Mouse (Mus musculus) ES-Bruce4 (cell line): Measurements from ENCODE around the gene Klc3. TPM values are rescaled to one million over a fixed set of nuclear protein-coding genes. Genes with fewer than 3 reads are reported as not detected.

Source experiments
- H3K27ac ChIP-seq: 2 replicates; pipeline ENCODE4 v1.5.1; 2012; ENCODE audit warnings: low read length, inconsistent platforms; ENCODE audit not compliant: insufficient read depth
- H3K27me3 ChIP-seq: 2 replicates; pipeline ENCODE4 v1.6.1; 2012; ENCODE audit warnings: mild to moderate bottlenecking, low read length, inconsistent platforms; ENCODE audit not compliant: control insufficient read depth, poor library complexity, insufficient read depth, severe bottlenecking
- H3K36me3 ChIP-seq: 2 replicates; pipeline ENCODE4 v1.6.1; 2012; ENCODE audit warnings: inconsistent platforms, mild to moderate bottlenecking, low read length, moderate library complexity; ENCODE audit not compliant: control insufficient read depth, poor library complexity, insufficient read depth, severe bottlenecking
- H3K4me1 ChIP-seq: one replicate; pipeline ENCODE4 v1.8.1; 2011; ENCODE audit warnings: low read length; ENCODE audit not compliant: control insufficient read depth, insufficient read depth
- H3K4me3 ChIP-seq: 2 replicates; pipeline ENCODE4 v1.5.1; 2011; ENCODE audit warnings: low read depth, mild to moderate bottlenecking, low read length
- H3K9ac ChIP-seq: 2 replicates; pipeline ENCODE4 v1.6.1; 2012; ENCODE audit warnings: low read depth, mild to moderate bottlenecking, inconsistent platforms; ENCODE audit not compliant: poor library complexity, severe bottlenecking
- H3K9me3 ChIP-seq: replicated peaks from 2 replicates; pipeline ENCODE4 v1.6.1; 2012; ENCODE audit warnings: mild to moderate bottlenecking, low read length, inconsistent platforms; ENCODE audit not compliant: control insufficient read depth, poor library complexity, insufficient read depth, severe bottlenecking
- CTCF ChIP-seq: IDR thresholded peaks from one replicate; pipeline ENCODE4 v1.8.1; 2011; ENCODE audit warnings: low read depth, low read length
- EP300 ChIP-seq: IDR thresholded peaks from 2 replicates; pipeline ENCODE4 v1.6.1; 2011; ENCODE audit warnings: low read depth, low read length; ENCODE audit not compliant: insufficient read depth
- POLR2A ChIP-seq: IDR thresholded peaks from one replicate; pipeline ENCODE4 v1.8.1; 2011; ENCODE audit warnings: low read length; ENCODE audit not compliant: insufficient read depth
- polyA plus RNA-seq: library from polyadenylated mRNA; stranded (reverse); fragments of >200 nt; gene quantifications from 2 replicates; pipeline ENCODE4 v1.2.4, GENCODE M21; 2011; ENCODE audit warnings: low read depth; ENCODE audit not compliant: missing spikeins, insufficient read depth, insufficient read length

Gene Klc3
- polyA plus RNA-seq, 1 experiment = 17.6 TPM

- peak within 1 kb of the TSS; percentile 68 for H3K9ac ChIP-seq
- peak within 1 kb of the TSS; percentile 92 for H3K4me3 ChIP-seq
- H3K4me1 ChIP-seq = no peaks in the 10 kb centered on the region
- H3K9me3 ChIP-seq = no peaks in the 10 kb centered on the region; the same call in 1 of the 2 replicates
- TF ChIP-seq EP300 (no peak), CTCF (no peak), POLR2A (no peak)
- H3K36me3 ChIP-seq = no peaks in the 10 kb centered on the region
- no peaks in the 10 kb centered on the region for H3K27me3 ChIP-seq
- no peak within 1 kb of the TSS for H3K27ac ChIP-seq
Observed at GRCm38 (mm10) chr7:19404476-19404875, 572 bp upstream of the Klc3 start, which contains the start of gene Ckm. Ckm (plus strand) TSS chr7:19404776.

- Histone ChIP-seq H3K4me3 (no peak overlapping the region), H3K9me3 (no peaks in the 10 kb centered on the region; the same call in 1 of the 2 replicates), H3K9ac (no peak overlapping the region), H3K36me3 (no peaks in the 10 kb centered on the region), H3K4me1 (no peaks in the 10 kb centered on the region), H3K27ac (no peak overlapping the region), H3K27me3 (no peaks in the 10 kb centered on the region)
- TF ChIP-seq EP300 = no peak
Observed at GRCm38 (mm10) chr7:19402535-19403112, 1.3 kb downstream of the Klc3 start.

- Histone ChIP-seq H3K27ac (no peak overlapping the region), H3K27me3 (no peaks in the 10 kb centered on the region), H3K4me1 (no peaks in the 10 kb centered on the region)
Observed at GRCm38 (mm10) chr7:19400946-19401345, 3.0 kb downstream of the Klc3 start.

GRCm38 (mm10) chr7:19399496-19400280 is 4.2 kb downstream of the Klc3 start:
- Histone ChIP-seq H3K4me1 (no peaks in the 10 kb centered on the region), H3K9ac (peak overlapping the region; percentile 60), H3K4me3 (peak overlapping the region; percentile 70), H3K36me3 (peaks cover 6% of the 10 kb centered on the region; the same call in 1 of the 2 replicates), H3K27ac (no peak overlapping the region), H3K9me3 (no peaks in the 10 kb centered on the region; the same call in 1 of the 2 replicates), H3K27me3 (no peaks in the 10 kb centered on the region)
- TF ChIP-seq CTCF (no peak), POLR2A (peak; percentile 11)

More at GRCm38 (mm10) chr7:19400946-19401345, 3.0 kb downstream of the Klc3 start:
- Histone ChIP-seq H3K9ac (no peak overlapping the region), H3K4me3 (no peak overlapping the region), H3K9me3 (no peaks in the 10 kb centered on the region; the same call in 1 of the 2 replicates), H3K36me3 (no peaks in the 10 kb centered on the region)
- TF ChIP-seq CTCF (peak; percentile 42), EP300 (no peak)

GRCm38 (mm10) chr7:19394484-19394883 is 9.4 kb downstream of the Klc3 start:
- Histone ChIP-seq H3K4me3 (no peak overlapping the region), H3K9me3 (no peaks in the 10 kb centered on the region), H3K27ac (no peak overlapping the region), H3K27me3 (no peaks in the 10 kb centered on the region), H3K36me3 (peaks cover 22% of the 10 kb centered on the region), H3K9ac (no peak overlapping the region), H3K4me1 (no peaks in the 10 kb centered on the region)
- TF ChIP-seq CTCF (no peak), EP300 (no peak), POLR2A (no peak)
